Mouse (Mus musculus): Measurements from ENCODE around the gene Enthd1.

Gene Enthd1

GRCm38 (mm10) chr15:80574211-80575040 lies 9.5 kb upstream of the Enthd1 start:
- no peak for DNase-seq (ENCODE audit: low spot score)

- no peak for DNase-seq (ENCODE audit: low spot score)
Measured at GRCm38 (mm10) chr15:80572811-80573520, 8.0 kb upstream of the Enthd1 start.

- no peak for DNase-seq (ENCODE audit: low spot score)
Measured at GRCm38 (mm10) chr15:80572291-80572690, 7.3 kb upstream of the Enthd1 start, which contains the start of gene Grap2. Gene Grap2, plus strand, starts transcription at chr15:80572594.

- DNase-seq (ENCODE audit: low spot score) = no peak
Measured at GRCm38 (mm10) chr15:80571611-80572010, 6.7 kb upstream of the Enthd1 start.

GRCm38 (mm10) chr15:80570226-80570625 lies 5.3 kb upstream of the Enthd1 start:
- DNase-seq (ENCODE audit: low spot score) = no peak

- no peak for DNase-seq (ENCODE audit: low spot score)
Measured at GRCm38 (mm10) chr15:80569205-80569604, 4.2 kb upstream of the Enthd1 start.

- no peak for DNase-seq (ENCODE audit: low spot score)
Measured at GRCm38 (mm10) chr15:80567731-80568130, 2.8 kb upstream of the Enthd1 start.

GRCm38 (mm10) chr15:80567139-80567538 lies 2.2 kb upstream of the Enthd1 start:
- DNase-seq (ENCODE audit: low spot score) = no peak

GRCm38 (mm10) chr15:80566696-80567095 lies 1.7 kb upstream of the Enthd1 start:
- no peak for DNase-seq (ENCODE audit: low spot score)

GRCm38 (mm10) chr15:80563634-80564208 lies 1.2 kb downstream of the Enthd1 start:
- no peak for DNase-seq (ENCODE audit: low spot score)

- DNase-seq (ENCODE audit: low spot score) = no peak
Measured at GRCm38 (mm10) chr15:80562446-80562845, 2.5 kb downstream of the Enthd1 start.

- no peak for DNase-seq (ENCODE audit: low spot score)
Measured at GRCm38 (mm10) chr15:80560646-80561580, 4.0 kb downstream of the Enthd1 start.

GRCm38 (mm10) chr15:80559978-80560377 lies 5.0 kb downstream of the Enthd1 start:
- DNase-seq (ENCODE audit: low spot score) = no peak

- DNase-seq (ENCODE audit: low spot score) = no peak
Measured at GRCm38 (mm10) chr15:80559534-80559933, 5.4 kb downstream of the Enthd1 start.

GRCm38 (mm10) chr15:80557745-80558144 lies 7.2 kb downstream of the Enthd1 start:
- DNase-seq (ENCODE audit: low spot score) = no peak

GRCm38 (mm10) chr15:80556021-80556420 lies 8.9 kb downstream of the Enthd1 start:
- DNase-seq (ENCODE audit: low spot score) = no peak

GRCm38 (mm10) chr15:80554860-80555822 lies 9.8 kb downstream of the Enthd1 start:
- no peak for DNase-seq (ENCODE audit: low spot score)

GRCm38 (mm10) chr15:80545430-80545829 lies 19.5 kb downstream of the Enthd1 start:
- DNase-seq (ENCODE audit: low spot score) = no peak

- no peak for DNase-seq (ENCODE audit: low spot score)
Measured at GRCm38 (mm10) chr15:80544115-80544514, 20.8 kb downstream of the Enthd1 start.

GRCm38 (mm10) chr15:80538671-80539340 lies 26.1 kb downstream of the Enthd1 start:
- no peak for DNase-seq (ENCODE audit: low spot score)
